Mouse (Mus musculus) limb, embryonic 12.5 days (tissue): ENCODE measurements at regions not wholly inside any gene's neighbourhood (a gene's known extent, or its start where the extent isn't known, plus 50 kb on each side); places are given as distances from the start of the nearest gene placed in this dataset.

Experiments
- ATAC-seq: fragments of 200-750 bp; cut with Nextera tagmentation; 2 replicates; pipeline ENCODE4 v1.8.0; 2017; ENCODE audit warnings: low read depth, moderate TSS enrichment; ENCODE audit not compliant: insufficient number of reproducible peaks, insufficient read depth, low FRiP score, low TSS enrichment
- H3K27ac ChIP-seq: fragments of 300-500 bp; sonication (generic); 2 replicates; pipeline ENCODE4 v1.5.1; 2016; ENCODE audit warnings: mild to moderate bottlenecking, moderate library complexity
- H3K27me3 ChIP-seq: fragments of 300-500 bp; sonication (generic); 2 replicates; pipeline ENCODE4 v1.6.1; 2016; ENCODE audit warnings: mild to moderate bottlenecking, moderate library complexity
- H3K36me3 ChIP-seq: fragments of 300-500 bp; sonication (generic); 2 replicates; pipeline ENCODE4 v1.6.1; 2016; ENCODE audit warnings: mild to moderate bottlenecking, moderate library complexity
- H3K4me1 ChIP-seq: fragments of 300-500 bp; sonication (generic); replicated peaks from 2 replicates; pipeline ENCODE4 v1.6.1; 2016
- H3K4me2 ChIP-seq: fragments of 300-500 bp; sonication (generic); 2 replicates; pipeline ENCODE4 v1.6.1; 2016; ENCODE audit warnings: mild to moderate bottlenecking, moderate library complexity
- H3K4me3 ChIP-seq: fragments of 300-500 bp; sonication (generic); replicated peaks from 2 replicates; pipeline ENCODE4 v1.5.1; 2016; ENCODE audit warnings: mild to moderate bottlenecking
- H3K9ac ChIP-seq: fragments of 300-500 bp; sonication (generic); replicated peaks from 2 replicates; pipeline ENCODE4 v1.6.1; 2016; ENCODE audit warnings: mild to moderate bottlenecking, moderate library complexity
- H3K9me3 ChIP-seq: fragments of 300-500 bp; sonication (generic); 2 replicates; pipeline ENCODE4 v1.6.1; 2016; ENCODE audit warnings: mild to moderate bottlenecking, moderate library complexity
- WGBS: fragments of 180-500 bp; shearing (Covaris S2); methylation state at CpG from one replicate; pipeline ENCODE4 v1.1.7; 2016; 5-methylcytosine and 5-hydroxymethylcytosine counted together

DNA sequence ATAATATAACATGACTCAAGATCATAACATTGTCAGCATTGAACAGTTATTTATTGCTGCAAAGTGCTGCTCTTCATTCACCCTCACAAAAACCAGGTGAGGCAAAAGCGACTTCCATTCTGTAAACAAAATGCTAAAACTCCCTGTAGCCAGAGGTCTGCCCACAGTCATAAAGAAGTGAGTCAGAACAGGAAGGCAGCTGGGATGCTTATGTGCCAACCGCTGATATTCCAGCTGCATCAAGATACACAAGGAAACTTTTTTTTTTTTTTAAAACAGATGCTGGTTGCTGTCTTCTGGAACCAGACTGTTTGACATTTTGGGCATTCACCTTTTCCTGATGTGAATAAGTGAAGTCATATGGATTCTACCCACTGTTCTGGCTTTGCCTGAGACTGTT lies 260.7 kb downstream of the 1700064H15Rik start:
- H3K9me3 ChIP-seq: no peaks in the 10 kb centered on the region
- H3K4me2 ChIP-seq: no peak overlapping the region
- no peak overlapping the region for H3K27ac ChIP-seq
- no peak for ATAC-seq
- 61% methylated on average over 2 of the region's 2 CpGs for WGBS
- H3K27me3 ChIP-seq: no peaks in the 10 kb centered on the region
- no peak overlapping the region for H3K9ac ChIP-seq
- H3K36me3 ChIP-seq: no peaks in the 10 kb centered on the region
- no peaks in the 10 kb centered on the region for H3K4me1 ChIP-seq
- no peak overlapping the region for H3K4me3 ChIP-seq
